Mouse (Mus musculus) kidney, embryonic 16.5 days (tissue): ENCODE results near the gene Aqp11. TPM values are rescaled to one million over a fixed set of nuclear protein-coding genes. Genes with fewer than 3 reads are reported as not detected.

Experiments
- ATAC-seq: fragments of 200-750 bp; cut with Nextera tagmentation; 2 replicates; pipeline ENCODE4 v1.8.0; 2017; ENCODE audit warnings: moderate TSS enrichment; ENCODE audit not compliant: low FRiP score, low TSS enrichment
- H3K27ac ChIP-seq: fragments of 300-500 bp; sonication (generic); 2 replicates; pipeline ENCODE4 v1.5.1; 2014; ENCODE audit warnings: low read length
- H3K27me3 ChIP-seq: fragments of 300-500 bp; sonication (generic); 2 replicates; pipeline ENCODE4 v1.6.1; 2014; ENCODE audit warnings: low read length, control low read depth, mixed read lengths; ENCODE audit not compliant: insufficient read depth
- H3K36me3 ChIP-seq: fragments of 300-500 bp; sonication (generic); 2 replicates; pipeline ENCODE4 v1.6.1; 2014; ENCODE audit warnings: low read length, control low read depth, mixed read lengths; ENCODE audit not compliant: insufficient read depth
- H3K4me1 ChIP-seq: fragments of 300-500 bp; sonication (generic); 2 replicates; pipeline ENCODE4 v1.6.1; 2014; ENCODE audit warnings: low read length, control low read depth, mixed read lengths; ENCODE audit not compliant: insufficient read depth
- H3K4me2 ChIP-seq: fragments of 300-500 bp; sonication (generic); replicated peaks from 2 replicates; pipeline ENCODE4 v1.6.1; 2014; ENCODE audit warnings: low read depth, low read length
- H3K4me3 ChIP-seq: fragments of 300-500 bp; sonication (generic); 2 replicates; pipeline ENCODE4 v1.5.1; 2014; ENCODE audit warnings: mild to moderate bottlenecking, low read length
- H3K9ac ChIP-seq: fragments of 300-500 bp; sonication (generic); replicated peaks from 2 replicates; pipeline ENCODE4 v1.6.1; 2014; ENCODE audit warnings: low read length
- H3K9me3 ChIP-seq: fragments of 300-500 bp; sonication (generic); 2 replicates; pipeline ENCODE4 v1.6.1; 2016; ENCODE audit warnings: low read length, control low read depth
- WGBS: fragments of 180-500 bp; shearing (Covaris S2); extraction: QIAGEN DNeasy Blood & Tissue Kit; methylation state at CpG from one replicate; pipeline ENCODE4 v1.1.7; 2014; 5-methylcytosine and 5-hydroxymethylcytosine counted together
- polyA plus RNA-seq: library from polyadenylated mRNA; unstranded; fragments of >200 nt; fragmentation: Nextera tagmentation; extraction: Ambion mirVana; gene quantifications from 2 replicates; pipeline ENCODE4 v1.2.1, GENCODE M21; 2015

Gene Aqp11
- polyA plus RNA-seq, 1 experiment from 2014 or later, result 25.6 TPM

GRCm38 (mm10) chr7:97767841-97768240, 29.8 kb upstream of the Aqp11 start:
- Histone ChIP-seq H3K9me3 (no peaks in the 10 kb centered on the region), H3K36me3 (no peaks in the 10 kb centered on the region), H3K4me2 (no peak overlapping the region), H3K9ac (no peak overlapping the region), H3K27ac (no peak overlapping the region), H3K4me3 (no peak overlapping the region), H3K4me1 (no peaks in the 10 kb centered on the region), H3K27me3 (no peaks in the 10 kb centered on the region)
- ATAC-seq, result no peak
- WGBS, result 79% methylated on average over 8 of the region's 8 CpGs

- no peak for ATAC-seq
- Histone ChIP-seq H3K4me1 (no peaks in the 10 kb centered on the region), H3K36me3 (no peaks in the 10 kb centered on the region), H3K4me3 (no peak overlapping the region), H3K4me2 (no peak overlapping the region), H3K9ac (no peak overlapping the region), H3K9me3 (no peaks in the 10 kb centered on the region), H3K27me3 (no peaks in the 10 kb centered on the region), H3K27ac (no peak overlapping the region)
- 71% methylated on average over 9 of the region's 9 CpGs for WGBS
These were observed 28.5 kb upstream of the Aqp11 start for GRCm38 (mm10) chr7:97766406-97767166.

- WGBS, result 80% methylated on average over 5 of the region's 5 CpGs
- Histone ChIP-seq H3K9me3 (no peaks in the 10 kb centered on the region), H3K9ac (no peak overlapping the region), H3K4me3 (no peak overlapping the region), H3K27ac (no peak overlapping the region), H3K27me3 (no peaks in the 10 kb centered on the region), H3K4me1 (no peaks in the 10 kb centered on the region), H3K4me2 (no peak overlapping the region), H3K36me3 (no peaks in the 10 kb centered on the region)
- no peak for ATAC-seq
These were observed 27.9 kb upstream of the Aqp11 start for GRCm38 (mm10) chr7:97765963-97766347.

- Histone ChIP-seq H3K9ac (no peak overlapping the region), H3K4me1 (no peaks in the 10 kb centered on the region), H3K4me2 (no peak overlapping the region), H3K36me3 (no peaks in the 10 kb centered on the region), H3K27ac (no peak overlapping the region), H3K4me3 (no peak overlapping the region), H3K9me3 (no peaks in the 10 kb centered on the region), H3K27me3 (no peaks in the 10 kb centered on the region)
- no peak for ATAC-seq
- WGBS, result 86% methylated on average over 21 of the region's 21 CpGs
These were observed 27.3 kb upstream of the Aqp11 start for GRCm38 (mm10) chr7:97765181-97765962.

GRCm38 (mm10) chr7:97764591-97764990, 26.5 kb upstream of the Aqp11 start:
- H3K4me1 ChIP-seq, result no peaks in the 10 kb centered on the region
- no peaks in the 10 kb centered on the region for H3K36me3 ChIP-seq
- no peak overlapping the region for H3K4me3 ChIP-seq
- no peaks in the 10 kb centered on the region for H3K27me3 ChIP-seq
- H3K9me3 ChIP-seq, result no peaks in the 10 kb centered on the region
- no peak overlapping the region for H3K27ac ChIP-seq
- 62% methylated on average over 11 of the region's 11 CpGs for WGBS
- ATAC-seq, result no peak
- H3K9ac ChIP-seq, result no peak overlapping the region
- H3K4me2 ChIP-seq, result no peak overlapping the region

- ATAC-seq, result no peak
- H3K4me2 ChIP-seq, result no peak overlapping the region
These were observed 19.1 kb upstream of the Aqp11 start for GRCm38 (mm10) chr7:97756967-97757881.

GRCm38 (mm10) chr7:97749207-97750190, 11.4 kb upstream of the Aqp11 start:
- no peak for ATAC-seq

More at GRCm38 (mm10) chr7:97756967-97757881, 19.1 kb upstream of the Aqp11 start:
- WGBS, result 64% methylated on average over 18 of the region's 18 CpGs
- Histone ChIP-seq H3K9me3 (no peaks in the 10 kb centered on the region), H3K27ac (no peak overlapping the region), H3K36me3 (no peaks in the 10 kb centered on the region), H3K4me3 (no peak overlapping the region), H3K9ac (no peak overlapping the region), H3K4me1 (no peaks in the 10 kb centered on the region), H3K27me3 (no peaks in the 10 kb centered on the region)

GRCm38 (mm10) chr7:97748527-97749206, 10.6 kb upstream of the Aqp11 start:
- no peak; the same call in 1 of the 2 replicates for ATAC-seq
- Histone ChIP-seq H3K27ac (peak overlapping the region; percentile 50), H3K9ac (peak overlapping the region; percentile 56; the same call in 1 of the 2 replicates), H3K27me3 (no peaks in the 10 kb centered on the region), H3K9me3 (no peaks in the 10 kb centered on the region), H3K4me2 (peak overlapping the region; percentile 45), H3K36me3 (no peaks in the 10 kb centered on the region), H3K4me3 (peak overlapping the region; percentile 19; the same call in 1 of the 2 replicates), H3K4me1 (peaks cover 13% of the 10 kb centered on the region)
- 62% methylated on average over 10 of the region's 10 CpGs for WGBS

More at GRCm38 (mm10) chr7:97749207-97750190, 11.4 kb upstream of the Aqp11 start:
- WGBS, result 29% methylated on average over 19 of the region's 19 CpGs
- peaks cover 13% of the 10 kb centered on the region for H3K4me1 ChIP-seq
- H3K9me3 ChIP-seq, result no peaks in the 10 kb centered on the region
- no peaks in the 10 kb centered on the region for H3K27me3 ChIP-seq
- H3K27ac ChIP-seq, result peak overlapping the region; percentile 48
- peak overlapping the region; percentile 19; the same call in 1 of the 2 replicates for H3K4me3 ChIP-seq
- no peaks in the 10 kb centered on the region for H3K36me3 ChIP-seq
- H3K4me2 ChIP-seq, result peak overlapping the region; percentile 20
- H3K9ac ChIP-seq, result peak overlapping the region; percentile 32; the same call in 1 of the 2 replicates
